Mouse (Mus musculus) forebrain, embryonic 15.5 days (tissue): ENCODE data around the gene Sla2. TPM values are rescaled to one million over a fixed set of nuclear protein-coding genes. Genes with fewer than 3 reads are reported as not detected.
"Not testable (repeated sequence)": the region's sequence is repeated elsewhere in the genome, so short reads cannot be mapped to it uniquely, and the experiment has no call there.

Source experiments
- ATAC-seq: fragments of 200-750 bp; cut with Nextera tagmentation; replicated peaks from 2 replicates; pipeline ENCODE4 v1.8.0; 2017; ENCODE audit warnings: mild to moderate bottlenecking, moderate TSS enrichment, moderate library complexity
- H3K27ac ChIP-seq: fragments of 300-500 bp; sonication (generic); replicated peaks from 2 replicates; pipeline ENCODE4 v1.5.1; 2015; ENCODE audit warnings: mild to moderate bottlenecking, inconsistent platforms
- H3K27me3 ChIP-seq: fragments of 300-500 bp; sonication (generic); 2 replicates; pipeline ENCODE4 v1.6.1; 2015; ENCODE audit warnings: inconsistent platforms
- H3K36me3 ChIP-seq: fragments of 300-500 bp; sonication (generic); 2 replicates; pipeline ENCODE4 v1.6.1; 2015; ENCODE audit warnings: mild to moderate bottlenecking, inconsistent platforms
- H3K4me1 ChIP-seq: fragments of 300-500 bp; sonication (generic); 2 replicates; pipeline ENCODE4 v1.6.1; 2015; ENCODE audit warnings: inconsistent platforms
- H3K4me2 ChIP-seq: fragments of 300-500 bp; sonication (generic); replicated peaks from 2 replicates; pipeline ENCODE4 v1.6.1; 2015; ENCODE audit warnings: mild to moderate bottlenecking, inconsistent platforms
- H3K4me3 ChIP-seq: fragments of 300-500 bp; sonication (generic); 2 replicates; pipeline ENCODE4 v1.5.1; 2015; ENCODE audit warnings: mild to moderate bottlenecking, inconsistent platforms
- H3K9ac ChIP-seq: fragments of 300-500 bp; sonication (generic); replicated peaks from 2 replicates; pipeline ENCODE4 v1.6.1; 2015; ENCODE audit warnings: mild to moderate bottlenecking, inconsistent platforms
- H3K9me3 ChIP-seq: fragments of 300-500 bp; sonication (generic); 2 replicates; pipeline ENCODE4 v1.6.1; 2016; ENCODE audit warnings: inconsistent platforms
- WGBS: fragments of 180-500 bp; shearing (Covaris S2); methylation state at CpG from one replicate; pipeline ENCODE4 v1.1.7; 2015; ENCODE audit warnings: mixed read lengths; 5-methylcytosine and 5-hydroxymethylcytosine counted together
- polyA plus RNA-seq: library from polyadenylated mRNA; unstranded; fragments of >200 nt; fragmentation: Nextera tagmentation; extraction: Ambion mirVana; gene quantifications from 2 replicates; pipeline ENCODE4 v1.2.1, GENCODE M21; 2015

Gene Sla2
- polyA plus RNA-seq: 0.09 and 0.18 TPM in 2 replicates

DNA sequence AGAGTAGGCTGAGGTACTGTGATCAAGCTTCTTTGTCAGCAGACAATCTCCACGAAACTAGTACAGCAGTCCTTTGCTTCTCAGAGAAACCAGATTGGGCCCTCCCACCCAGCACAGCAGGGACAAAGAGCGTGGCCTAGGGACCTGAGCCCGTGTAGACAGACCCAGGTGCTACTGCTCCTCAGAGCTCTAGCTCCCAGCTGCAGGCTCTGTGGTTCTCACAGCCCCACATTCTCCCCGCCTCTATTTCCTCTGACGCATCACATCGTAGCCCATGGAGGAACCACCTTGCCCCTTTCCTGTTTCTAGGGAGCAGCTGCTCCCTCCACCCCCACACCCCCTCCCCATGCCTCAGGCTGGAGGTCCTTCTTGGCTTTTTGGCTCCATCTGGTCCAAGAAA, at the start of gene Sla2:
Gene Sla2 (minus strand): TSS at position 176 of the 400 bp plus-strand sequence.
- H3K4me2 ChIP-seq: no peak within 1 kb of the TSS
- H3K4me3 ChIP-seq: no peak within 1 kb of the TSS
- H3K27ac ChIP-seq: no peak within 1 kb of the TSS
- H3K27me3 ChIP-seq: no peaks in the 10 kb centered on the region
- no peaks in the 10 kb centered on the region for H3K4me1 ChIP-seq
- no peaks in the 10 kb centered on the region for H3K9me3 ChIP-seq
- no peaks in the 10 kb centered on the region for H3K36me3 ChIP-seq
- H3K9ac ChIP-seq: no peak within 1 kb of the TSS
- ATAC-seq: no peak
- WGBS: 75% methylated on average over 6 of the region's 6 CpGs

DNA sequence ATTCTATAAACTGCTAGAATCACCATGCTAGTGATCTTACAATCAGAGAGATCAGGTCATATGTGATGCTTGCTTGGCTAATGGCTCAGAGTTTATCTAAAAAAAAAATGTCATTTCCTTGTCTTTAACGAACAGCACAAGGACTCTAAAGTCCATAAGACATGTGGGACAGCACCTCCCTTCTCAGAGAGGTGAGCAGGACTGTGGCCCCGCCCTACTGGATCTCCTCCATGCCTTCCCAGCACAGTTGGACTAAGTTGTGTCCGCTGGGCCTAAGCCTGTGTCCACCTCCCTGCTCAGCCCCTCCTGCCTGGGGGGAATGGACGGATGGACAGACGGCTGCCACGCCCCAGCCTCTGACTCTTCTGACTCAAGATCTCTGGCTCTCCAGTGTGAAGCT, 48.0 kb upstream of the Sla2 start:
- Histone ChIP-seq H3K36me3 (peaks cover 40% of the 10 kb centered on the region), H3K9ac (no peak overlapping the region), H3K4me3 (no peak overlapping the region), H3K27ac (no peak overlapping the region), H3K9me3 (no peaks in the 10 kb centered on the region), H3K27me3 (no peaks in the 10 kb centered on the region), H3K4me1 (no peaks in the 10 kb centered on the region), H3K4me2 (no peak overlapping the region)
- 90% methylated on average over 6 of the region's 6 CpGs for WGBS
- ATAC-seq: no peak

DNA sequence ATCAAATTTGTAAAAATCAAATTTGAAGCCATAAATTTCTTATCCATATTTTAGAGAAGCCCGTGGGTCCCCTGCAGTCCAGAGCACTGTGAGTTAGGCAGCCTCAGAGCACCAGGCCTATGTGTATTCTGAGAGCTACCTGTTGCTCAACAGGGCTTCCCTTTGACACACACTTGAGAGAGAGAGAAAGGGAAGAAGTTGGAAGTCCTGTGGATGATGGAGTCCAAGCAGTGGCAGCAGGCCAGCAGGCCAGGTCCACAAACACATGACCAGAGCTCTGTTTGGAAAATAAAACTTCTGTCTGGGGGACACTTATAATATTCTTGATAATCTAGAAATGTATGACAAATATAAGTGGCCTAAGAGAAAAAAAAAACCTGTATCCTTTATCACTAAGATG, 46.4 kb upstream of the Sla2 start:
- no peak for ATAC-seq
- no peaks in the 10 kb centered on the region for H3K27me3 ChIP-seq
- no peak overlapping the region for H3K27ac ChIP-seq
- H3K9ac ChIP-seq: no peak overlapping the region
- WGBS: 90% methylated on average over 1 of the region's 1 CpGs
- H3K4me1 ChIP-seq: no peaks in the 10 kb centered on the region
- no peak overlapping the region for H3K4me2 ChIP-seq
- H3K36me3 ChIP-seq: peaks cover 39% of the 10 kb centered on the region
- no peaks in the 10 kb centered on the region for H3K9me3 ChIP-seq
- H3K4me3 ChIP-seq: no peak overlapping the region

DNA sequence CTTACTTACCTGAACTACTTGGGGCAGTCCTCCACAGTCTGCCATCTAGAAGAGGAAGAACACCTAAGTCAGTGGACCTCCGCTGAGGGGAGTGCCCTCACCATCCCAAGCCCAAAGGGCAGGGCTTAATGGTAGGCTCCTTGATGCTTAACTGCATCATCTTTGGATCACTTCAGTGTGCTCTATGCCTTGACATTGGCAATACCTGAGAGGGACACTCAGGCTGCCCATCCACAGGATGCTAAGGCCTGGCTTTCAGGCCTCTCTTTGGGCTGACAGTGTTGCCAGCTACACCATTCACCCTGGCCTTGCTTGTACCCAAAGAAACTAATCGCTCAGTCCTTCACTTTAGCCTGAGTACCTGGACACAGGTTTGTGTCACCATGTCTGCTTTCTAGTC, 44.4 kb upstream of the Sla2 start:
- H3K4me3 ChIP-seq: no peak overlapping the region

DNA sequence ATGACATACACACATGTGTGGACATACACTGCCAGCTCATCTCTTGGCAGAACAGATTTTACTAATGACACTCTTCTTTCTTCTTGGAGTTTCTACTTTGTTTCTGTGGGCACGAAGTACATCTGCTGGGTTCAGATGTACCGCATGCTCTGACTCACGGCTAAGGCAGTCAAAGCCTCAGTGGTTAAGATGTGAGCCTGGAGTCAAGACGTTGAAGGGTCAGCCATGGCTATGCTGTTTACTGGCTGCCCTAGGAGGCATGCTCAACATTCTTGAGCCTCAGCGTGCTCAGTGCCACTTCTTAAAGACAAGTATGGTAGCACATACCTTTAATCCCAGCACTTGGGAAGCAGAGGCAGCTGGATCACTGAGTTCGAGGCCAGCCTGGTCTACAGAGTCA, 43.6 kb upstream of the Sla2 start:
- Histone ChIP-seq H3K4me2 (no peak overlapping the region), H3K27me3 (no peaks in the 10 kb centered on the region), H3K4me1 (no peaks in the 10 kb centered on the region), H3K9me3 (no peaks in the 10 kb centered on the region), H3K4me3 (no peak overlapping the region), H3K9ac (no peak overlapping the region), H3K27ac (no peak overlapping the region), H3K36me3 (peaks cover 31% of the 10 kb centered on the region)
- no peak for ATAC-seq
- WGBS: 90% methylated on average over 6 of the region's 6 CpGs

More for the DNA sequence above, 44.4 kb upstream of the Sla2 start:
- no peaks in the 10 kb centered on the region for H3K9me3 ChIP-seq
- no peaks in the 10 kb centered on the region for H3K4me1 ChIP-seq
- no peak overlapping the region for H3K4me2 ChIP-seq
- H3K9ac ChIP-seq: no peak overlapping the region
- no peak for ATAC-seq
- WGBS: 95% methylated on average over 2 of the region's 2 CpGs
- H3K36me3 ChIP-seq: peaks cover 38% of the 10 kb centered on the region
- H3K27ac ChIP-seq: no peak overlapping the region
- H3K27me3 ChIP-seq: no peaks in the 10 kb centered on the region

DNA sequence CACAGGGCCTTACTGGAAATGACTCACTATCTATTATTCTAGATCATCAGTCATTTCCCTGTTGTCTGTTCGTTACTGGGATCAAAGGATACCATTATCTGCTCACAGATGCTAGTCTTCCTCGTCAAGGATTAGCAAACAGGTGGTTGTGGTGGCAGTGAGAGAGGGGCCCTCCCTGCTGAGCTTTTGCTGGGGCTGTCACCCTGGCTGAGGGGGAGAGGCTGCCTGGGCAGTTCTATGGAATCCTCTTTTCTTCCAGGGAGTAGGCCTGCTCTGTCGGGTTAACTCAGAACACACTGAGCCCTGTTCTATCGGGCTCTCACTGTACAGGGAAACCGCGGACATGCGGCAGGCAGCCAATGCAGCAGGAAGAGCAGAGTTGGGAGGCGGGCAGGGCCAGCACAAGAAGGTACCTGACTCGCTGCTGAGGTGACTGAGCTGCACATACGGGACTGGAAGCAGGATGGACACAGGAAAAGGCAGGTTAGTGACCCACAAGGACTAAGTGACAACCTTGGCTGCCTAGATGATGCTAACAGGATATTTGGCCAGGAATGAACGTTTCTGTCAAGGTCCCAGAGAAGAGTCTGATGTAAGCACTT, 42.6 kb upstream of the Sla2 start:
- no peak overlapping the region for H3K4me3 ChIP-seq
- no peaks in the 10 kb centered on the region for H3K9me3 ChIP-seq
- no peak for ATAC-seq
- H3K36me3 ChIP-seq: peaks cover 24% of the 10 kb centered on the region
- 58% methylated on average over 11 of the region's 11 CpGs for WGBS
- H3K9ac ChIP-seq: no peak overlapping the region
- H3K4me2 ChIP-seq: no peak overlapping the region
- no peaks in the 10 kb centered on the region for H3K4me1 ChIP-seq
- H3K27ac ChIP-seq: no peak overlapping the region
- H3K27me3 ChIP-seq: no peaks in the 10 kb centered on the region

DNA sequence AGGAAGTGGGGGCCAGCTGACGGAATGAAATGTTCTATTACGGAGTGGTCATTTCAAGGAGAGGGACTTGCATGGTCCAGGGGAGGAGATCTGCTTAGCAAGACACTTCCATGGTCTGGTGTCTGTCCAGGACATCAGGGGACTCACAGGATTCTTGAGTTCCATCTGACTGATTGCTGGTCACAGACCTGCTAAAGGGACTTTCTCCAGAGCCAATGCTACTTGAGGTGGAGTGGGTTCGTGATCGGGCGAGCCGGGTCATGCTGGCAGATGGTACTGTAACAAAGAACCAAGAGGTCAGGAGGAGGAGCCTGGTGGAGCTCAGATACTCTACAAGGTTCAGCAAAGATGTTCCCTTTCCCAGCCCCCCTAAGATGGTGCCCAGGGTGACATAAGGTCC, 41.6 kb upstream of the Sla2 start:
- H3K4me3 ChIP-seq: no peak overlapping the region
- no peaks in the 10 kb centered on the region for H3K27me3 ChIP-seq
- H3K9me3 ChIP-seq: no peaks in the 10 kb centered on the region
- H3K4me1 ChIP-seq: no peaks in the 10 kb centered on the region
- peaks cover 24% of the 10 kb centered on the region for H3K36me3 ChIP-seq
- WGBS: 88% methylated on average over 6 of the region's 6 CpGs
- H3K27ac ChIP-seq: no peak overlapping the region
- H3K4me2 ChIP-seq: no peak overlapping the region
- H3K9ac ChIP-seq: no peak overlapping the region
- ATAC-seq: no peak

DNA sequence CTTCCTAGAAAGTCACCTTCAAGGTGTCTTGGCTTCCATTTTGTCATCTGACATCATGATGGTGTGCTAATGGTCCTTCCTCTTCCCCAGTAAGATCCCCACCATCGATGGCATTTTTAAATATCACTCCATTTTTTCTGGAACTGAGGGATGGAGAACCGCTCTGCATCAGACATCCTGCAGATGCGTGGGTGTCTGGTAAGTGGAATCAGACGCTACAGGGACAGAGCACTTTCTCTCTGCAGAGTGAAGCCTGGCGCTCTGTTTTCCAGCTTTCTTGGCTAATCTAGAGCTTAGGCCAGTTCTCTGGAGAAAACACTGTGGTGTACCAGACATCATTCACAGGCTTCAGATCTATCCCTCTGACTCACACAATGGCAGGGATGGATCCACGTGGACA, 40.7 kb upstream of the Sla2 start:
- no peaks in the 10 kb centered on the region for H3K4me1 ChIP-seq
- no peak overlapping the region for H3K27ac ChIP-seq
- no peak overlapping the region for H3K4me2 ChIP-seq
- 90% methylated on average over 6 of the region's 6 CpGs for WGBS
- no peaks in the 10 kb centered on the region for H3K9me3 ChIP-seq
- H3K4me3 ChIP-seq: no peak overlapping the region
- no peak overlapping the region for H3K9ac ChIP-seq
- ATAC-seq: no peak
- H3K36me3 ChIP-seq: peaks cover 24% of the 10 kb centered on the region
- no peaks in the 10 kb centered on the region for H3K27me3 ChIP-seq

DNA sequence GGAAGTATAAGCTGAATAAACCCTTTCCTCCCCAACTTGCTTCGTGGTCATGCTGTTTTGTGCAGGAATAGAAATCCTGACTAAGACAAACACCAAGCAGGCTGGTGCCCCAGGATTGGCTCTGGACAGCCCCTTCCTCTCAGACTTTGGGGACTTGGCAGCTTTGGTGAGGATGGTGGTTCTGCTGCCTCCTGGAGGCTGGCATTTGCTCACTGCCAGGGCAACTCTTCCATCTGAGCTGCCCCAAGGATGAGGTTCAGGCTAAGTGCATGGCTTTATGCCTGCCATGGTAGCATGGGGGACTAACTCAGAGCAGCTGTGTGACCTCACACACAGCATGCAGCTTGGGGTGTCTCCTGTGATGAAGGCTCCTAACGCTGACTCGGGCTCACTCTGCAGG, 38.6 kb upstream of the Sla2 start:
- 94% methylated on average over 3 of the region's 3 CpGs for WGBS
- not testable (repeated sequence) for H3K4me3 ChIP-seq, H3K4me1 ChIP-seq, H3K27me3 ChIP-seq, H3K27ac ChIP-seq, H3K9ac ChIP-seq, H3K4me2 ChIP-seq, H3K9me3 ChIP-seq, ATAC-seq
- peaks cover 14% of the 10 kb centered on the region; the same call in 1 of the 2 replicates for H3K36me3 ChIP-seq

DNA sequence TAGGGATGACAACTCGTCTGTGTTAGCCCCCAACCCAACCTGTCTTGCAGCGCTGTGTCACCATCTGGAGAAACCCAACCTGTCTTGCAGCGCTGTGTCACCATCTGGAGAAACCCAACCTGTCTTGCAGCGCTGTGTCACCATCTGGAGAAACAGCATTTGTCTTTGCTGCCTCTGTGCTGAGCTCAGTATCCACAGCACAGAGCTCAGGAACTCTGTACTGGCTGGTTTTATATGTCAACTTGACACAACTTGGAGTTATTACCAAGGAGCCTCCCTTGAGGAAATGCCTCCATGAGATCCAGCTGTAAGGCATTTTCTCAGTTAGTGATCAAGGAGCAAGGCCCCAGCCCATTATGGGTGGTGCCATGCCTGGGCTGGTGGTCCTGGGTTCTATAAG, 38.1 kb upstream of the Sla2 start:
- not testable (repeated sequence) for ATAC-seq, H3K9me3 ChIP-seq
- 86% methylated on average over 4 of the region's 4 CpGs for WGBS

DNA sequence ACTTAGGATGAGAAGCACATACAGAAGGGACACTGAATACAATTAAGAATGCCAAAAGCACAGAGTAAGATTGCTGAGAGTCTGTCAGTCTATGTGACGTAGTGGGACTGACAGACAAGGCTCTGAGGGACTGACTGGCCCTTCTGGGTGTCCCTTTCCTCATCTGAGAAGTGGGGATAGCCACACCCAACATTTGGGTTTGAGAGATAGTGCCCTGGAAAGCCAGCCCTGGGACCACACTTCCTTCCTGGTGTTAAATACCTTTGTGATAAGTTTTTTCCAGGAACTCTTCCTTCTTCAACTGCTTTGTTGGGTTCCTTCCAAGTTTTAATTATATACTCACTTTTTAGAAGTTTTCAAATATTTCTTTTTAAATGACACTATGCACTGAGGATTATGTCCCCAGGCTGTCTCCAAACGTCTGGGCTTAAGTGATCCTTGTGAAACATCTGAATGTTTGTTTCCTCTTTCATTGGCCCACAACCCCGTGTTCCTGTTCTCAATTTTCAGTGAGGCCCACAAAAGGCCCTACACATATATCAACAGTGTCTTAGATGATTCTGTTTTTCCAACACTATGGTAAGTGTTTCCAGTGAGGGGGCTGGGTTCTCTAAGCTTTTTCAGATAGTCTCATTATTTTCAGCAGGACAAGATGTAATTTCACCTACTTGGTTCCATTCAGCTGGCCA, 37.4 kb upstream of the Sla2 start:
- Histone ChIP-seq H3K4me1 (no peaks in the 10 kb centered on the region), H3K4me2 (no peak overlapping the region), H3K36me3 (peaks cover 14% of the 10 kb centered on the region; the same call in 1 of the 2 replicates), H3K27me3 (no peaks in the 10 kb centered on the region), H3K9me3 (no peaks in the 10 kb centered on the region), H3K9ac (no peak overlapping the region), H3K4me3 (no peak overlapping the region), H3K27ac (no peak overlapping the region)
- 66% methylated on average over 3 of the region's 3 CpGs for WGBS
- ATAC-seq: no peak

More for the DNA sequence above, 38.1 kb upstream of the Sla2 start:
- not testable (repeated sequence) for H3K4me1 ChIP-seq, H3K4me3 ChIP-seq, H3K9ac ChIP-seq, H3K27ac ChIP-seq, H3K27me3 ChIP-seq, H3K4me2 ChIP-seq
- H3K36me3 ChIP-seq: peaks cover 14% of the 10 kb centered on the region; the same call in 1 of the 2 replicates

DNA sequence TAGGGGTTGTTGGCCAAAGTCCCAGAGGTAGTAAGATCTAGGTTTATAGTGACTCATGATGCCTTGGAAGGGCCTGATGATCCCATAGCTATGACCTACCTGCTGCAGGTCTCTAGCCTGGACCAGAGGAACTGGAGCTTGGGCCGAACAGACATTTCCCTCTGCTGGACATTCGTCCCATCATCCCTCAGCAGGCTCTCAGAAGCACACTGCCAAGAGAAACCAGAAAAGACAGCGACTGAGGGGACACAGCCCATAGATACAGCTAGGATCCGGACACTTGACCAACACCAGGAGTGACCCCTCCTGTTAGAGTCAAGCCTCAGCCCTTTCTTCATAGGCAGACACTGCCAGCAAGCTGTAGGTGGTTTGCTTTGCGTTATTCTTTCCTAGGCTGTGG, 36.1 kb upstream of the Sla2 start:
- no peaks in the 10 kb centered on the region for H3K27me3 ChIP-seq
- ATAC-seq: no peak
- no peak overlapping the region for H3K4me3 ChIP-seq
- H3K36me3 ChIP-seq: peaks cover 7% of the 10 kb centered on the region; the same call in 1 of the 2 replicates
- H3K27ac ChIP-seq: no peak overlapping the region
- no peak overlapping the region for H3K4me2 ChIP-seq
- H3K4me1 ChIP-seq: no peaks in the 10 kb centered on the region
- no peak overlapping the region for H3K9ac ChIP-seq
- 80% methylated on average over 5 of the region's 5 CpGs for WGBS
- H3K9me3 ChIP-seq: no peaks in the 10 kb centered on the region

DNA sequence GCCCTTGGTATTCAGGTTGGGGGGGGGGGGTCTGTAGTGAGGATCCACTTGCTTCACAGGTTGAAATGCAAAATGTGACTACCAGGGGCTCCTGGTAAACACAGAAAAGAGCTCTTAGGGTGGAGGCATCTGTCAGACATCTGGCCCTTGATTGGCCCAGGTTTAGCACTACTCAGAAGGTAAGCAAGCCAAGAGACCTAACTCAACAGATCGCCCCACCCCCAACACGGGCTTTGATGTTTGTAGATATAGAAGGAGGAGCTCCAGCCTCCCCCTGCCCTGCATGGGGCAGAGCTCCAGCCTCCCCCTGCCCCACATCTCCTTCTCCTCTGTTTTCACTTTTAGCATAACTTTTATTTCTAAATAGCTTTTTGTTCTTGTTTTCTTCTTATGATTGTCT, 32.8 kb upstream of the Sla2 start:
- Histone ChIP-seq H3K9ac (no peak overlapping the region), H3K9me3 (no peaks in the 10 kb centered on the region), H3K27ac (no peak overlapping the region), H3K4me2 (no peak overlapping the region), H3K4me3 (no peak overlapping the region), H3K27me3 (no peaks in the 10 kb centered on the region), H3K36me3 (no peaks in the 10 kb centered on the region), H3K4me1 (no peaks in the 10 kb centered on the region)
- WGBS: 73% methylated on average over 2 of the region's 2 CpGs
- no peak for ATAC-seq
